In the genomic region with DNA sequence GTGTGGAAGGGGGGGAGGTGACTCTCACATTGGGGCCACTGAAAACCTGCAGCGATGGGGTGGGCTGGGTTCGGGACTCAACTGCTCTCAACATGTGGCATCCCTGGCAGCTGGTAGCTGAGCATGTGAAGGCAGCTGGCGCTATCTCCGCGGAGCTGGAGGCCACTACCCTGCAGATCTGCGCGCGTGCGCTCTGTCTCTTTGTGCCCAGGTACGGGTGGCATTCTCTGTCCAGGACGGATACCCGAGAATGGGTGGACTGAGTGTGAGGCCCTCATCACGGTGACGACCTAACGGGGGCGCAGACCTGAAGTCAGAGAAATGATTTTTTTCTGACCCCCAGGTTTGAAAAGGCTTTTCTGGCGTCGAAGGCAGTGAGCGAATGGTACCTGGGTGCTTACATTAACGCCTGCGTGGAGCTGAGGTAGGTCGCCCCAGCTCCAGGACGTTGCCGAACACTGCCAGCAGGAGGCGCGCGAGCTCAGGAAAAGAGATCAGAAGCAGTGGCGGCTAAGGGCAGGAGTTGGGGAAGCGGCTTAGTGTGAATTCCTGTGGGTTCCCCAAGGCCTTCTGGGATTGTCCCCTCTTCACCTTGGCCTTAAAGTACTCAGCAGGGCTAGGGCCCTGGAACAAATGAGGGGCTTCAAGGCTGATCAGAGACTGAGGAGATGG, we compare ENCODE assay signal across 8 mouse cellular contexts. TPM values are rescaled to one million over a fixed set of nuclear protein-coding genes. Genes with fewer than 3 reads are reported as not detected.
DNase-seq lines count a peak whose midpoint lies in the region; ATAC-seq and TF ChIP-seq lines count a peak whose summit lies in the region.

No protein-coding gene starts in this region.

- no peak overlapping the region for H3K4me3 ChIP-seq in E14TG2a.4 (replicated peaks; ENCODE audit: low read length)
- no peak overlapping the region for H3K4me3 ChIP-seq in forebrain, embryonic 16.5 days (replicated peaks; ENCODE audit: low read length)
- no peak overlapping the region for H3K4me3 ChIP-seq in lung, embryonic 14.5 days (ENCODE audit: low read depth, low read length)

- 14% methylated on average over 29 of the region's 29 CpGs for WGBS in forebrain, embryonic 16.5 days
- 16% methylated on average over 29 of the region's 29 CpGs for WGBS in lung, embryonic 14.5 days

- TF ChIP-seq CTCF in E14TG2a.4 (conservative IDR thresholded peaks at IDR 0.05; ENCODE audit: low read length): peak; percentile 85
- TF ChIP-seq CTCF in lung, embryonic 14.5 days (IDR thresholded peaks at IDR 0.05; ENCODE audit: low read depth): peak; percentile 98

- H3K9ac ChIP-seq in forebrain, embryonic 16.5 days (replicated peaks; ENCODE audit: low read depth, low read length): no peak overlapping the region
- no peak overlapping the region for H3K9ac ChIP-seq in lung, embryonic 14.5 days

- no peaks in the 10 kb centered on the region for H3K9me3 ChIP-seq in E14TG2a.4 (ENCODE audit: low read length)
- H3K9me3 ChIP-seq in forebrain, embryonic 16.5 days (ENCODE audit: control insufficient read depth, low read length): no peaks in the 10 kb centered on the region
- no peaks in the 10 kb centered on the region for H3K9me3 ChIP-seq in lung, embryonic 14.5 days (ENCODE audit: low read depth, low read length)

- peak overlapping the region; percentile 15; the same call in 1 of the 2 replicates for H3K4me2 ChIP-seq in forebrain, embryonic 16.5 days (ENCODE audit: low read length)
- H3K4me2 ChIP-seq in lung, embryonic 14.5 days: no peak overlapping the region

- peak; percentile 59 for ATAC-seq in forebrain, embryonic 16.5 days
- peak; percentile 37 to 63; a peak in 2 of 4 replicates for ATAC-seq in hematopoietic stem cell, adult 5-6 weeks (replicated peaks in 1 of 2; ENCODE audit: insufficient read depth in 1 of 2, low FRiP score in 2 of 2, low TSS enrichment in 1 of 2, low read depth in 1 of 2, poor library complexity in 2 of 2, severe bottlenecking in 2 of 2)
- peak; percentile 42 for ATAC-seq in lung, embryonic 14.5 days (ENCODE audit: insufficient read depth)

- peaks cover 70% of the 10 kb centered on the region for H3K4me1 ChIP-seq in E14TG2a.4 (replicated peaks; ENCODE audit: low read depth, low read length)
- H3K4me1 ChIP-seq in forebrain, embryonic 16.5 days (replicated peaks; ENCODE audit: control insufficient read depth, insufficient read depth, low read length): peaks cover 39% of the 10 kb centered on the region
- peaks cover 11% of the 10 kb centered on the region; the same call in 1 of the 2 replicates for H3K4me1 ChIP-seq in lung, embryonic 14.5 days (ENCODE audit: insufficient read depth)

- H3K27me3 ChIP-seq in E14TG2a.4 (ENCODE audit: insufficient read depth, low read length): peaks cover 98% of the 10 kb centered on the region
- H3K27me3 ChIP-seq in forebrain, embryonic 16.5 days (replicated peaks; ENCODE audit: control insufficient read depth, insufficient read depth, low read length): peaks cover 73% of the 10 kb centered on the region
- peaks cover 75% of the 10 kb centered on the region for H3K27me3 ChIP-seq in lung, embryonic 14.5 days (ENCODE audit: insufficient read depth, low read length)

- DNase-seq in cerebellum, adult 11 months: peak; percentile 89
- peak; percentile 95 for DNase-seq in layer of hippocampus, adult 9-10 months (ENCODE audit: low spot score)
- peak; percentile 93 for DNase-seq in lung, embryonic 14.5 days
- DNase-seq in ovary, adult 18-20 months (ENCODE audit: low spot score): peak; percentile 70
- DNase-seq in thymus, postnatal 10 days (ENCODE audit: low spot score in 2 of 2): peak; percentile 74 to 94

- no peaks in the 10 kb centered on the region for H3K36me3 ChIP-seq in E14TG2a.4 (ENCODE audit: insufficient read depth, low read length)
- no peaks in the 10 kb centered on the region for H3K36me3 ChIP-seq in forebrain, embryonic 16.5 days (ENCODE audit: control insufficient read depth, insufficient read depth)
- H3K36me3 ChIP-seq in lung, embryonic 14.5 days (ENCODE audit: insufficient read depth): no peaks in the 10 kb centered on the region

- no peak overlapping the region for H3K27ac ChIP-seq in forebrain, embryonic 16.5 days (ENCODE audit: low read length)
- H3K27ac ChIP-seq in lung, embryonic 14.5 days (ENCODE audit: low read depth): no peak overlapping the region

RNA-seq across cellular contexts. Expression of gene Exoc3l4, which starts 9.1 kb away (rescaled TPM):
- polyA plus RNA-seq in forebrain, embryonic 16.5 days (2015; fragmentation: Nextera tagmentation; extraction: Ambion mirVana): 1.9 and 2.5 TPM in 2 replicates
- total RNA-seq in hematopoietic stem cell, adult 5-6 weeks (2017): 0.19 and 0.79 TPM in 2 replicates
- 10.3 and 10.7 TPM in 2 replicates for polyA plus RNA-seq in lung, embryonic 14.5 days (2014; fragmentation: Nextera tagmentation; extraction: Ambion mirVana)

RNA-seq across cellular contexts. Expression of gene Tnfaip2, which starts 16.3 kb away (rescaled TPM):
- polyA plus RNA-seq in forebrain, embryonic 16.5 days (2015; fragmentation: Nextera tagmentation; extraction: Ambion mirVana): 0.63 and 0.84 TPM in 2 replicates
- 15.1 and 39.1 TPM in 2 replicates for total RNA-seq in hematopoietic stem cell, adult 5-6 weeks (2017)
- polyA plus RNA-seq in lung, embryonic 14.5 days (2014; fragmentation: Nextera tagmentation; extraction: Ambion mirVana): 2.0 and 3.4 TPM in 2 replicates

RNA-seq across cellular contexts. Expression of gene Lbhd2, which starts 19.3 kb away (rescaled TPM):
- polyA plus RNA-seq in forebrain, embryonic 16.5 days (2015; fragmentation: Nextera tagmentation; extraction: Ambion mirVana): 1.3 and 4.5 TPM in 2 replicates
- not detected in 2 replicates for total RNA-seq in hematopoietic stem cell, adult 5-6 weeks (2017)
- 0.50 and 0.68 TPM in 2 replicates for polyA plus RNA-seq in lung, embryonic 14.5 days (2014; fragmentation: Nextera tagmentation; extraction: Ambion mirVana)

RNA-seq across cellular contexts. Expression of gene Cdc42bpb, which starts 48.4 kb away (rescaled TPM):
- 33.6 and 39.9 TPM in 2 replicates for polyA plus RNA-seq in forebrain, embryonic 16.5 days (2015; fragmentation: Nextera tagmentation; extraction: Ambion mirVana)
- total RNA-seq in hematopoietic stem cell, adult 5-6 weeks (2017): 7.2 and 8.0 TPM in 2 replicates
- polyA plus RNA-seq in lung, embryonic 14.5 days (2014; fragmentation: Nextera tagmentation; extraction: Ambion mirVana): 45.1 and 47.5 TPM in 2 replicates

RNA-seq across cellular contexts. Expression of gene Gm266, which starts 59.7 kb away (rescaled TPM):
- polyA plus RNA-seq in forebrain, embryonic 16.5 days (2015; fragmentation: Nextera tagmentation; extraction: Ambion mirVana): 0.23 and 1.1 TPM in 2 replicates
- not detected in 2 replicates for total RNA-seq in hematopoietic stem cell, adult 5-6 weeks (2017)
- 8.1 and 10.8 TPM in 2 replicates for polyA plus RNA-seq in lung, embryonic 14.5 days (2014; fragmentation: Nextera tagmentation; extraction: Ambion mirVana)
